Mouse (Mus musculus) spleen, adult 2 months (tissue): Measurements from ENCODE around the gene Omd.

Source experiments
- CTCF ChIP-seq: fragments of 200-500 bp; IDR thresholded peaks from 2 replicates; pipeline ENCODE4 v1.5.1; 2011; ENCODE audit warnings: mild to moderate bottlenecking, inconsistent platforms; ENCODE audit not compliant: insufficient read depth, insufficient read length, insufficient replicate concordance; ENCODE audit errors: extremely low read depth
- POLR2A ChIP-seq: fragments of 200-500 bp; IDR thresholded peaks from 2 replicates; pipeline ENCODE4 v1.6.1; 2011; ENCODE audit warnings: low read depth, low read length, inconsistent platforms

GRCm38 (mm10) chr13:49623216-49623615 lies 41.0 kb downstream of the Omd start:
- TF ChIP-seq CTCF (no peak), POLR2A (no peak)
